Mouse (Mus musculus): ENCODE results near the gene Rpl10a. TPM values are rescaled to one million over a fixed set of nuclear protein-coding genes. Genes with fewer than 3 reads are reported as not detected.
"Not testable (repeated sequence)": the region's sequence is repeated elsewhere in the genome, so short reads cannot be mapped to it uniquely, and the experiment has no call there.

Gene Rpl10a
- polyA plus RNA-seq, 1 experiment from 2014 or later, result 307 TPM

DNA sequence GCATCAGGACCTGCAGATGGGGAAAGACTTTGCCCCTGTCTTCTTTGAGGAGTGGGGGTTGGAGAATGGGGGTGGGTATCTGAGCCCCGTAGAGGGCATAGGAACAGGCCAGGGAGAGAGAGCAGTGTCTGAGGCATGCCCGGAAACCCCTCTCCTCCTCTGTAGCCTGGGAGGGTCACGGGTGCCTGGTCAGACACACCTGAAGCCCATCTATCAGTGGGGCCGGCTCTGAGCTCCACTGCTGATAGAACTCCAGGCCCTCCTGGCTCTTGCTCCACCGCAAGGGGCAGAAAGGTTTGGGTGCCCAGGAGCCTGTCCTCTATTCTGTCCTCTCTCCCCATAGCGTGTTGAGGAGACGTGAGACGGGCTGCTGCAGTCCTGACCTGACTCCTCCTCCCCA lies 2.5 kb upstream of the Rpl10a start:
- no peaks in the 10 kb centered on the region for H3K27me3 ChIP-seq (replicated peaks)
- 97% methylated on average over 8 of the region's 8 CpGs for WGBS
- no peak overlapping the region for H3K9ac ChIP-seq

DNA sequence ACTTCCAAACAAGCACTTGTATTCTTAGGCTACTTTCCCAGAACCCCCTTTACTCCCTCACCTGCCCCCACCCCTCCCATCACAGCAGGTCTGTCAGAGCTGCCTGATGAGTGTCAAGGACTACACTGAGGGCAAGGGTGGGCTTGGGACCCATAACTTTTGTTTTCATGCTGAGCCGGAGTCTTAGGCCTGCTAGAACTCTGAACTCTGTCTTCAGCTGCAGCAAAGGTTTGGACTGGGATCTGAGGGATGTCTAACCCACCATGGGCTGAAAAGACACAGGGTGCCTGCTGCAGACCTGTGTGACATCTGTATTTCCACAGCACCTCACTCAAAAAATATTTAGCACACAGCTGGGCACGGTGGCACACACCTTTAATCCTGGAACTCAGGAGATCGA lies 1.3 kb upstream of the Rpl10a start:
- Histone ChIP-seq H3K9me3 (no peaks in the 10 kb centered on the region), H3K27me3 (replicated peaks) (no peaks in the 10 kb centered on the region), H3K9ac (0 out of 2 replicates have a peak overlapping the region, but pooled peaks have one; percentile 86), H3K27ac (0 out of 2 replicates have a peak overlapping the region, but pooled peaks have one; percentile 91), H3K4me1 (peaks cover 29% of the 10 kb centered on the region), H3K4me2 (no peak overlapping the region), H3K4me3 (no peak overlapping the region), H3K36me3 (replicated peaks) (peaks cover 10% of the 10 kb centered on the region)
- ATAC-seq (replicated peaks), result no peak
- WGBS, result 85% methylated on average over 3 of the region's 3 CpGs

More for the DNA sequence above, 2.5 kb upstream of the Rpl10a start:
- H3K4me2 ChIP-seq, result no peak overlapping the region
- H3K4me1 ChIP-seq, result peaks cover 24% of the 10 kb centered on the region
- H3K4me3 ChIP-seq, result no peak overlapping the region
- no peak overlapping the region for H3K27ac ChIP-seq
- no peaks in the 10 kb centered on the region for H3K9me3 ChIP-seq
- H3K36me3 ChIP-seq (replicated peaks), result peaks cover 4% of the 10 kb centered on the region; the same call in 1 of the 2 replicates
- ATAC-seq (replicated peaks), result no peak

DNA sequence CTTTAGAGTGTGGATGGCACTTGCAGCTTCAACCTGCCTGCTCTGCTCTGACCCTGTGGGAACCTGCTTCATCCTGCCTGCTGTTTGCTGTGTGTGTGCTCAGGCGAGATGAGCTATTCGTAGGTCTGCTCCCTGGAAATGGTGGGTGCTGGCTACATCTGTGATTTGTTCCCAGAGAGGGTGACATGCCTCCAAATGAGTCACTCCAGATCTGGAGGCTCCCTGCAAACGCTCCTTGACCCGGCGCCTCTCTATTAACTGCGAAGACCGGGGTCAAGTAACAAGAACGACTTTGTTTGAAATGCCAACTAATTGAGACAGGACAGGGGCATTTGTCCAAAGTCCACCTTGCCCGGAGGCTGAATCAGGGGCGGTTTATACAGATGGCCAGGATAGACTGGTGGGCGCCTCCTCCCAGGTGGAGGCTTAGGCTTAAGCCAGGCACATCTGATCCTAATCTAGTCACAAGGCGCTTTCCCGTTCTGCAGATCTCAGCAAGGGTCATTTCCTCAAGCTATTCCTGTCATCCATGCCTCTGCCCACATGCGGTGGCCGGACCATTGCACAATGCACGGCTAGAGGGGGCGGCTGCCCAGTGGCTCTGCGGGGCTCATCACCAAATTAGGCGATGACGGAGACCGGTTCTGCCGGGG lies 472 bp upstream of the Rpl10a start:
- H3K9ac ChIP-seq, result peak overlapping the region; percentile 86
- peak overlapping the region; percentile 95 for H3K4me2 ChIP-seq
- peaks cover 10% of the 10 kb centered on the region for H3K36me3 ChIP-seq (replicated peaks)
- H3K4me3 ChIP-seq, result peak overlapping the region; percentile 69
- H3K9me3 ChIP-seq, result no peaks in the 10 kb centered on the region
- H3K4me1 ChIP-seq, result peaks cover 29% of the 10 kb centered on the region
- WGBS, result 7% methylated on average over 22 of the region's 22 CpGs
- peak overlapping the region; percentile 91 for H3K27ac ChIP-seq
- no peaks in the 10 kb centered on the region for H3K27me3 ChIP-seq (replicated peaks)
- ATAC-seq (replicated peaks), result peak; percentile 69

DNA sequence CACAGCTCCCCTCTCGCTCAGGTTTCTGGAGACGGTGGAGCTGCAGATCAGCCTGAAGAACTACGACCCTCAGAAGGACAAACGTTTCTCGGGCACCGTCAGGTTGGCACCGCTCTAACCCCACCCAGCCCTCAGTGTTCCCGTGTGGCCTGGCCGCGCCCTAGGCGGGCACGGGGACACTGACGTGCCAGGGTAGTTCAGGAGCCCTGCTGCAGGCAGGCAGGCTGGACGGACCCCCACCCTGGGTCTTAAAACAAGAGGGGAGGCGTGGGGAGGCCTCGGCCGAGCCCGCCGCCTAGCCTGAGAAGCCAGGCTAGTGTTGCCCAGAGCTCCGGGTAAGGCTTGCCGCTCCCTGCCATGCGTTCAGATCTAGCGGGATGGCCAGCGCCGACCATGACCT lies 675 bp downstream of the Rpl10a start:
- no peaks in the 10 kb centered on the region for H3K27me3 ChIP-seq (replicated peaks)
- ATAC-seq (replicated peaks), result peak; percentile 54
- WGBS, result under 1% methylated on average over 25 of the region's 25 CpGs
- no peaks in the 10 kb centered on the region for H3K9me3 ChIP-seq
- peaks cover 10% of the 10 kb centered on the region for H3K36me3 ChIP-seq (replicated peaks)
- peaks cover 29% of the 10 kb centered on the region for H3K4me1 ChIP-seq
- peak overlapping the region; percentile 69 for H3K4me3 ChIP-seq
- H3K27ac ChIP-seq, result peak overlapping the region; percentile 91
- peak overlapping the region; percentile 95 for H3K4me2 ChIP-seq
- peak overlapping the region; percentile 97 for H3K9ac ChIP-seq

DNA sequence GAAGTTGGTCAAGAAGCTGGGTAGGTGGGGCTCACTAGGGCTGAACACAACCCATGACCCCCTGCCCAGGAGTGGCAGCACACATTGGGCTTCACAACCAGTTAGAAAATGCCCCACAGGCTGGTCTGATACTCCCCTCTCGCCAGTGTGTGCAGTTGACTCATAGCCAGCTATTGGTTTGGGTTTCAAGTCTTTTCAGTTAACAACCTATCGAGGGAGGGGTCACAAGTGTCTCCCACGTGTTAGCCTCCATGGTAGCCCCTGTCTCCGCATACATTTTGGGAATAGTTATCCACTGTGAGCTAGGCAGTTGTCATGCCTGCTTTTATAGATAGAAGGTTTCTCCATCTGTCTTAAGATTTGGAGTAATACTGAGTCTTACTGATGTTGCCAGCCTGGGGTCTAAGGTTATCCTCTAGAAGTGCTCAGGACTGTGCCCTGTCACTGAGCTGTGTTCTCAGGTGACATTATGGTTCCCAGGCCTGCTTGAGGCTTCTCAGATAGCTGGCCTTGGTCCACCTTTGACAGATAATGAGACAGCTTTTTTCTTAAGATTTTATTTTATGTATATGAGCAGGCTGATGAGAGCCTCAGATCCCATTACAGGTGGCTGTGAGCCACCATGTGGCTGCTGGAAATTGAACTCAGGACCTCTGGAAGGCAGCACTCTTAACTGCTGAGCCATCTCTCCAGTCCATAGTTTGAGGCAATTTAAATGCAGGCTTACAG lies 1.4 kb downstream of the Rpl10a start:
- H3K9me3 ChIP-seq, result no peaks in the 10 kb centered on the region
- H3K27ac ChIP-seq, result no peak overlapping the region
- H3K36me3 ChIP-seq (replicated peaks), result peaks cover 10% of the 10 kb centered on the region
- H3K4me1 ChIP-seq, result peaks cover 29% of the 10 kb centered on the region
- WGBS, result 10% methylated on average over 4 of the region's 4 CpGs
- peak overlapping the region; percentile 69 for H3K4me3 ChIP-seq
- no peaks in the 10 kb centered on the region for H3K27me3 ChIP-seq (replicated peaks)
- H3K9ac ChIP-seq, result peak overlapping the region; percentile 97
- no peak for ATAC-seq (replicated peaks)
- H3K4me2 ChIP-seq, result peak overlapping the region; percentile 95

DNA sequence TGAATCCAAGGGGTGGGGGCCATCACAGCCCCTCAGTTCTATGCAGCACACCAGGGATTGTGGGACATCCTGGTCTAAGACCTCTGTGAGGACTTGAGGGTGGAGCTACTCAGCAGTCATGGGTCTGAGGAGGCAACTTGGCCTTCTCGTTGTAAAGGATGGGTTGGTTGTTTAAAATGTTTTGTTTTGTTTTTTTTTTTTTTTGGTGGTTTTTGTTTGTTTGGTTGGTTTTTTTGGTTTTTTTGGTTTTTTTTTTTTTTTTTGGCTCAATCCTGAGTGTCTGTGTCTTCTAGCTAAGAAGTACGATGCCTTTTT lies 1.9 kb downstream of the Rpl10a start:
- Histone ChIP-seq H3K4me3 (0 out of 2 replicates have a peak overlapping the region, but pooled peaks have one; percentile 69), H3K27ac (no peak overlapping the region), H3K27me3 (replicated peaks) (no peaks in the 10 kb centered on the region), H3K36me3 (replicated peaks) (peaks cover 10% of the 10 kb centered on the region), H3K4me1 (peaks cover 29% of the 10 kb centered on the region), H3K9me3 (no peaks in the 10 kb centered on the region), H3K9ac (peak overlapping the region; percentile 97), H3K4me2 (peak overlapping the region; percentile 95)
- WGBS, result 48% methylated on average over 2 of the region's 2 CpGs
- no peak for ATAC-seq (replicated peaks)

DNA sequence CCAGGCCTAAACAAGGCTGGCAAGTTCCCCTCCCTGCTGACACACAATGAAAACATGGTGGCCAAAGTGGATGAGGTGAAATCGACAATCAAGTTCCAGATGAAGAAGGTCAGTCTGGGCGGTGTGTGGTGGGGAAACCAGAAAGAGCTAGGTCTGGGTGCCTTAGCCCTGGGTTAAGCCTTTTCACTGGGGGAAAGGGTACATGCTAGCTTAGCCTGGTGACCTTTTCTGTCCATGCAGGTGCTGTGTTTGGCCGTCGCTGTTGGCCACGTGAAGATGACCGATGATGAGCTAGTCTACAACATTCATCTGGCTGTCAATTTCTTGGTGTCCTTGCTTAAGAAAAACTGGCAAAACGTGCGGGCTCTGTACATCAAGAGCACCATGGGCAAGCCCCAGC lies 2.3 kb downstream of the Rpl10a start:
- not testable (repeated sequence) for H3K9ac ChIP-seq; H3K27ac ChIP-seq; H3K9me3 ChIP-seq; H3K27me3 ChIP-seq (replicated peaks); H3K4me2 ChIP-seq; H3K4me3 ChIP-seq; ATAC-seq (replicated peaks)
- H3K36me3 ChIP-seq (replicated peaks), result peaks cover 10% of the 10 kb centered on the region
- H3K4me1 ChIP-seq, result peaks cover 29% of the 10 kb centered on the region
- 73% methylated on average over 8 of the region's 8 CpGs for WGBS

DNA sequence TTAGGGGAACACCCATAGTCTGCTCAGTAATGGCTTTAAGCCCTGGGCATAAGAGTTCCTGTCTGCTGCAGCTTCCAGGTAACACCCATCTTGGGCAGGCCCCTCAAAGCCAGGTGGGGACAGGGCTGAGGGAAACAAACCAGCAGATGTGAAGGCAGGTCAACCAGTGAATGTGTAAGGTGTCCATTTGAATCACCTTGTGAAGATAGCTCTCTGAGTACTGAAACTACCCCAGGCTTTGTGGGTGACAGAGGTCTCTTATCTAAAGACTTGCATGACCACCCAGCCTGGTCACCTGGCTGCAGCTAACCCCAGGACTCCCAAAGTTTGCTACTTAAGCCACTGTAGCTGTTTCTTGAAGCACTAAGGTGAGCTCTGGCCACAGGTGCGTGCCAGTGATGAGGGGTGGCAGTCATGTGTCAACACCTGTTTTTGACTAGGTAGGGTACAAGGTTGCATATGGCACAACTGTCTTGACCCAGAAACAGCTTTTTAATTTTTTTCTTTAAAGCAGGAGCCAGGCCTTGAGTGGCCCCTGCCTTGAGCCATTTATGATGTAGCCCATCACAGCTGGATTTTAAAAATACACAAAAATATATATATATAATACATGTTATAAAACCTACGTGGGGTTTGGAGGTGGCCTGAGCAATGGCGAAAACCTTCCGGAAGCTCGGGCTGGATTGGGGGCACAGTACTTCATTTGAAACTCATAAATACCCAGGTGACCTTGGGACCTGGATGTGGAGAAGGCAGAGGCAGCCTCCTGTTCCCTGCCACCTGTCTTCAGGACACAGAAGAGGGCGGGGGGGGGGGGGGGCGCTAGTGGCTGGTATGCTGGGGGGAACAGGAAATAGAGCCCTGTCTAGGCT lies 3.2 kb downstream of the Rpl10a start:
- Histone ChIP-seq H3K4me3 (no peak overlapping the region), H3K36me3 (replicated peaks) (peaks cover 10% of the 10 kb centered on the region), H3K27ac (no peak overlapping the region), H3K9ac (no peak overlapping the region), H3K4me2 (no peak overlapping the region), H3K27me3 (replicated peaks) (no peaks in the 10 kb centered on the region), H3K9me3 (no peaks in the 10 kb centered on the region), H3K4me1 (peaks cover 29% of the 10 kb centered on the region)
- no peak for ATAC-seq (replicated peaks)
- 38% methylated on average over 7 of the region's 7 CpGs for WGBS

DNA sequence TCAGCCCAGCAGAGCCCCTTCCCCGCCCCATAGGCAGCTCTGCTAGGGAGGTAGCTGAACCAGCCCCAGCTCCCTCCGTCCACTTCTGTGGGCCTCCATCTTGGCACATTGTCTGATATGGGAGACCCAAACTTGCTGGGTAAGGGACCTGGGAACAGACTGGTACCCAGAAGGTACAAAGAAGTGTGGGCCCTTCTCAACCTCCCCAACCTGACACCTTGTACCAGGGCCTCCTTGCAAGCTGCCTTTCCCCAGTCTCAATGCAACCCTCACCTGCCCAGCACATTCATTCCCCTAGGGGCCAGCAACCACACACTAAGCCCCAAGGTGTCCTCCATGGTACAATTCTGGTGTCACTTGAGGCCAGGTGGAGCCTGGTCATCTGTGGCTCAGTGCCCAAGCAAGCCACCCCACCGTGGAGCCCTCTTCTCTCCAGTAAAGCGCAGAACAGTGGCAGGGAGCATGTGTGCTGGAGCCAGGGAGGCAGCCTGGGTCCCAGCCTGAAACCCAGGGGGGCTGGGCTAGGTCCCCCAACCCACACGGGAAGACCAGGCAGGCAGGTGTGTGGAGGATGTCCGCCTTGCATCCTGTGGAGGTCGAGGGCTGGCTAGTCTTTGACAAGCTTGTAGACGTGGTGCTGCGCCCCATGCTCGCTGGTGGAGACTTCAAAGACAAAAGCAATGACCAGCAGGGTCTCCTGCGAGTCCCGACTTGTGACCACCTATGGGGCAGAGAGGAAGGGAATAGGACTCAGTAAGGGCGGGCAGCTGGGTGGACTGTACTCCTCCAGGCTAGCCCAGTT lies 4.0 kb downstream of the Rpl10a start:
- H3K27me3 ChIP-seq (replicated peaks), result no peaks in the 10 kb centered on the region
- 47% methylated on average over 13 of the region's 13 CpGs for WGBS
- H3K4me3 ChIP-seq, result no peak overlapping the region
- H3K9ac ChIP-seq, result no peak overlapping the region
- no peaks in the 10 kb centered on the region for H3K9me3 ChIP-seq
- no peak overlapping the region for H3K4me2 ChIP-seq
- no peak for ATAC-seq (replicated peaks)
- no peak overlapping the region for H3K27ac ChIP-seq
- peaks cover 10% of the 10 kb centered on the region for H3K36me3 ChIP-seq (replicated peaks)
- H3K4me1 ChIP-seq, result peaks cover 27% of the 10 kb centered on the region

DNA sequence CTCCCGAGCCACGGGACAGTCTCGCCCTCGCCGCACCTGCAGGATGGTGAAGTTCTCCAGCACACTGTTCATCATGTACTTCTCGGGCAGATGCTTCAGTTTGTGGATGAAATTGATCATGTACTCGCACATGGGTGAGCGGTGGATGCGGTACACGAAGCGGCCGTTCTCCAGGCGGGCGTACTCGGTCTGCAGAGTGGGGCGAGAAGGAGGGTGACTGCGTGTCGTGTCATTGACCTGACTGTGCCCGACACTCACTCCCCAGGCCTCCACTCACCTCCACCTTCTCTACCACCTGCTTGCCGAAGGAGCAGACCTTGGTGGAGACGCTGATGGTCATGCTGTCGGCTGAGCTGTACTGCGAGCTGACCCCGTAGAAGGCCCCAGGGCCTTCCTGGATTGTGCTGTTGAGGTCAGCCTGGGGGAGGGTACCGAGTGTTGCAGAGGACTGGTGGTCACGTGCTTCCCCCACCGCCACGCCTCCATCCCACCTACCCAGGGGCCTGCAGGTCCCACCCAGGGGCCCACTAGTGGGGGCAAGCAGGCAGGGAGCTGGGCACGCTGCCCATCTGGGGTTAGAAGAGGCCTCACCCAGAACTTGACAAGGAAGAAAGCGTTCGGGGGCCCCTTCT lies 4.8 kb downstream of the Rpl10a start:
- Histone ChIP-seq H3K4me1 (peaks cover 20% of the 10 kb centered on the region), H3K4me2 (peak overlapping the region; percentile 1; the same call in 1 of the 2 replicates), H3K9ac (no peak overlapping the region), H3K9me3 (no peaks in the 10 kb centered on the region), H3K27me3 (replicated peaks) (no peaks in the 10 kb centered on the region), H3K27ac (no peak overlapping the region), H3K36me3 (replicated peaks) (peaks cover 10% of the 10 kb centered on the region), H3K4me3 (no peak overlapping the region)
- ATAC-seq (replicated peaks), result no peak
- 69% methylated on average over 31 of the region's 31 CpGs for WGBS

DNA sequence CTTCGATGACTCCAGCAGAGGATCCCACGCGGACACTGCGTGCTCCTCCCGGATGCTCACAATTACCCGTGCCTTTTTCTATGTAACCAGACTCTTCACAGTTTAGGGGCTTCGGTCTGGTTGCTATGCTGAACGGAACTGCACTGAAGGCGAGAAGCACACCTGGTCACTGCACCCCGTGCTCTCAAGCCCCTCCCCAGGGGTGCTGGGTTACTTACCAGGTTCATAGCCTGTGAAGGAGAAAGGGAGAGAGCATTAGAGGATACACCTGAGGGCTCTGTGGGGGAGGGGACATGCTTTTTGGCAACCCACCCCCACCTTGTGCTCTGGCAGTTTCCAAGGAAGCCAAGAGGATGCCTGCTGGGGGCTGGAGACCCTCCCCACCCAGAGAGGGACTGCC lies 7.0 kb downstream of the Rpl10a start:
- H3K27me3 ChIP-seq (replicated peaks), result no peaks in the 10 kb centered on the region
- 0 out of 2 replicates have a peak, but pooled peaks cover 5% of the 10 kb centered on the region for H3K4me1 ChIP-seq
- no peak for ATAC-seq (replicated peaks)
- H3K9ac ChIP-seq, result no peak overlapping the region
- H3K4me3 ChIP-seq, result no peak overlapping the region
- 73% methylated on average over 10 of the region's 10 CpGs for WGBS
- no peak overlapping the region for H3K4me2 ChIP-seq
- no peaks in the 10 kb centered on the region for H3K9me3 ChIP-seq
- H3K27ac ChIP-seq, result no peak overlapping the region
- peaks cover 7% of the 10 kb centered on the region for H3K36me3 ChIP-seq (replicated peaks)
